Mouse (Mus musculus): ENCODE data around the gene Tom1l1.

Tom1l1 gene

GRCm38 (mm10) chr11:90667325-90667724 lies 20.8 kb downstream of the Tom1l1 start:
- DNase-seq (ENCODE audit: low read depth, low spot score) = no peak

GRCm38 (mm10) chr11:90666916-90667315 lies 21.2 kb downstream of the Tom1l1 start:
- no peak for DNase-seq (ENCODE audit: low read depth, low spot score)

- no peak for DNase-seq (ENCODE audit: low read depth, low spot score)
Observed at GRCm38 (mm10) chr11:90666144-90666757, 21.9 kb downstream of the Tom1l1 start.

GRCm38 (mm10) chr11:90665161-90665560 lies 23.0 kb downstream of the Tom1l1 start:
- peak; percentile 42 for DNase-seq (ENCODE audit: low read depth, low spot score)

- DNase-seq (ENCODE audit: low read depth, low spot score) = peak; percentile 19
Observed at GRCm38 (mm10) chr11:90664345-90664986, 23.7 kb downstream of the Tom1l1 start.

GRCm38 (mm10) chr11:90663618-90664297 lies 24.4 kb downstream of the Tom1l1 start:
- peak; percentile 14 for DNase-seq (ENCODE audit: low read depth, low spot score)

- no peak for DNase-seq (ENCODE audit: low read depth, low spot score)
Observed at GRCm38 (mm10) chr11:90663052-90663451, 25.1 kb downstream of the Tom1l1 start.

- no peak for DNase-seq (ENCODE audit: low read depth, low spot score)
Observed at GRCm38 (mm10) chr11:90660662-90661061, 27.5 kb downstream of the Tom1l1 start.

GRCm38 (mm10) chr11:90657527-90657926 lies 30.6 kb downstream of the Tom1l1 start:
- DNase-seq (ENCODE audit: low read depth, low spot score) = no peak

- DNase-seq (ENCODE audit: low read depth, low spot score) = no peak
Observed at GRCm38 (mm10) chr11:90652603-90653002, 35.6 kb downstream of the Tom1l1 start.

- DNase-seq (ENCODE audit: low read depth, low spot score) = no peak
Observed at GRCm38 (mm10) chr11:90650231-90650885, 37.8 kb downstream of the Tom1l1 start.

- DNase-seq (ENCODE audit: low read depth, low spot score) = no peak
Observed at GRCm38 (mm10) chr11:90649777-90650176, 38.4 kb downstream of the Tom1l1 start.

GRCm38 (mm10) chr11:90638312-90638830 lies 49.8 kb downstream of the Tom1l1 start:
- peak; percentile 21 for DNase-seq (ENCODE audit: low read depth, low spot score)

GRCm38 (mm10) chr11:90637440-90638311 lies 50.5 kb downstream of the Tom1l1 start, which contains the start of the genes Stxbp4 and Cox11:
TSS of gene Stxbp4 (minus strand) at chr11:90638084.
TSS of gene Cox11 (plus strand) at chr11:90638173.
- peak; percentile 98 for DNase-seq (ENCODE audit: low read depth, low spot score)

GRCm38 (mm10) chr11:90634661-90635060 lies 53.5 kb downstream of the Tom1l1 start:
- no peak for DNase-seq (ENCODE audit: low read depth, low spot score)

GRCm38 (mm10) chr11:90632480-90632879 lies 55.7 kb downstream of the Tom1l1 start:
- no peak for DNase-seq (ENCODE audit: low read depth, low spot score)

- DNase-seq (ENCODE audit: low read depth, low spot score) = no peak
Observed at GRCm38 (mm10) chr11:90627751-90628150, 60.4 kb downstream of the Tom1l1 start.

GRCm38 (mm10) chr11:90625174-90625573 lies 63.0 kb downstream of the Tom1l1 start:
- no peak for DNase-seq (ENCODE audit: low read depth, low spot score)

GRCm38 (mm10) chr11:90623477-90623876 lies 64.7 kb downstream of the Tom1l1 start:
- DNase-seq (ENCODE audit: low read depth, low spot score) = peak; percentile 44

- no peak for DNase-seq (ENCODE audit: low read depth, low spot score)
Observed at GRCm38 (mm10) chr11:90622500-90622899, 65.7 kb downstream of the Tom1l1 start.

- no peak for DNase-seq (ENCODE audit: low read depth, low spot score)
Observed at GRCm38 (mm10) chr11:90622044-90622443, 66.1 kb downstream of the Tom1l1 start.

Data from mesoderm, embryonic 11.5 days (tissue).